Mouse (Mus musculus) granulocyte monocyte progenitor cell, adult 5-6 weeks (primary cell): ENCODE data around the gene Nrg3. TPM values are rescaled to one million over a fixed set of nuclear protein-coding genes. Genes with fewer than 3 reads are reported as not detected.

Experiments
- ATAC-seq: replicated peaks from 2 replicates; pipeline ENCODE4 v1.8.0; 2016; ENCODE audit warnings: mild to moderate bottlenecking, moderate TSS enrichment, inconsistent platforms; ENCODE audit not compliant: poor library complexity, severe bottlenecking
- total RNA-seq, 2 experiments: library from RNA; stranded (forward) in 1 of 2; stranded (reverse) in 1 of 2; fragments of 200-712, 200-1000 nt in 1 of 2; fragments of >200 nt in 1 of 2; fragmentation: Nextera tagmentation in 1 of 2; gene quantifications; 2 replicates each; pipeline ENCODE4 v1.2.3; 2014 to 2017

Gene Nrg3
- total RNA-seq (2014; fragmentation: Nextera tagmentation): not detected in 2 replicates
- total RNA-seq (2017): not detected in 2 replicates

DNA sequence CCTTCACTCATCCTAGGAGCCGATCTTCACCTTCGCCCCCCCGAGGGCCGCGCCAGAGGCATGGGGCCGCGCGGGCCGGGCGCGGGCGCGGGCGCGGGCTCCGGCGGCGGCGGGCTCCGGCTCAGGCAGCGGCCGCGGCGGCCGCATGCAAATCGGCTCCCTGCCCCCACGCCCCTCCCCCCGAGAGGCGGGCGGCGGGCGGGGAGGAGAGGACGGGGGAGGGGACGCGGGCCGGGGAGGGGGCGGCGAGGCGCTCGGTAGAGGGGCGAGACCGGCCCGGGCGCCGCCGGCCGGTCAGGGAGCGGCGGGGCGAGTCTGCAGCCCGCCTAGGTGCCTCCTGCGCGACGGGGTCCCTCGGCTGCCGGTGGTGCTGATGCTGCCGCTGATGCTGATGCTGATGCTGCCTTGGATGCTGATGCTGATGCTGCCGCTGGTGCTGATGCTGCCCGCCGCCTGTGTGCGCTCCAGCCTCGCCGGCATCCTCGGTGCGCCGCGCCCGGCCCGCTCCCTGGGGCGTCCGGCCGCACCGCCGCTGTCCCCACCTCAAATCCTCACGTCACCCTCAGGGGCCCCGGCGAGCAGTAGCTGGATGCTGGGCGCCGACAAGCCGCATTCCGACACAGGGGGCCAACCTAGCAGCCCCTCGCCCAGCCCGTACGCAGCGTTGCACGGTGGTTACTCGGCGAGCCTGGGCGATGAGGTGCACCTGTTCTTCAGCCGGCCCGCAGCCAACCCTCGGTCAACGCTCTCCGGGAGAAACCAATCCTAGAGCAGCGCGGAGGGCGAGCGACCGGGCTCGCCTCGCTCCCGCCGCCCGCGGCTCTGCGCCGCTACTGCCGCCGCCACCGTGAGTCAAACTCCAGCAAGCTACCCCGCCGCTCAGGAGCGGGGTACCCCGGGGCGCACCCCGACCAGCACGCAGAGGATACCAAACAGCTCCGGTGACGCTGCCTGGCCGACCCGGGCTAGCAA is at the start of gene Nrg3:
Nrg3 (minus strand) TSS at position 299 of the 972 bp plus-strand sequence.
- peak; percentile 30; the same call in 1 of the 2 replicates for ATAC-seq

- ATAC-seq: no peak
These were observed 36.1 kb upstream of the Nrg3 start for GRCm38 (mm10) chr14:39508956-39509355.

DNA sequence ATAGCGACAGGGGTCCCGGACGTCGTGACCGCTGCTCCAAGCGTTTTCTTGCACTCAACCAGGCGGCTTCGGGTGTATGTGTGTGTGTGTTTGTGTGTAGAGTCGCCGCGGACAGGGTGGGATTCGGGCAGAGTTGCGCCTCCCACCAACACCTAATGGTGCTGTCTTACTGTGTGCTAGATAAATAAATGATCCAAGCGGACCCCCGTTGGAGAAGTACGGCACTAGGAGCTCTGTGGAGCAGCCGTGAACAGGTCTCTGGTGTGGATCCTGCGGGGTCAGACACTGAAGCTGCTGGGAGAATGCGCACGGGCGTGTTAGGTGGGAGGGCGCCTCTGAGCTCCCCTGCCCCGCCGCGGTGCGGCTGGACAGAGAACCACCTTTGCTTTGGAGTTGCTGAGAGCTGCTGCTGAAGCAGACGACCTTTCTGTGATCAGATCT is 903 bp upstream of the Nrg3 start:
- ATAC-seq: no peak

GRCm38 (mm10) chr14:39472146-39472751 is 639 bp downstream of the Nrg3 start:
- ATAC-seq: 0 out of 2 replicates have a peak, but pooled peaks have one; percentile 18

GRCm38 (mm10) chr14:39471236-39471981 is 1.5 kb downstream of the Nrg3 start:
- ATAC-seq: peak; percentile 41

DNA sequence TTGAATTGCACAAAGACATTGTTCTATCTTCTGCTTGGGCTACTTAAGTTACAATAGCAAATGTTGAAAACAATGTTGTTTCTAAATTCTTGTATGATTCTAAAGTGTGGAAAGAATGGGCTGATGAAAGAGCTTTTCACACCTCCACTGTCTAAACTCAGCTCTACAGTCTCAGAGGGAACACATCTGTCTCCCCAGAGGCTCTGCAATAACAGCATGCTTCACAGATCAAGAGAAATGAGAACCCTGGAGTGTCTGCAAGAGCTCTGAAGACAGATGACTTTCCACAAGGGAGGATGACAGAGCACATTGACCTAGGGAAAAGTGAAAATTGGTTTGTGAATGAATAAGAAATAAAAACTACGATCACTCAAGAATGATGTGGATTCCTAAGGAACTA is 27.4 kb downstream of the Nrg3 start:
- ATAC-seq: no peak

DNA sequence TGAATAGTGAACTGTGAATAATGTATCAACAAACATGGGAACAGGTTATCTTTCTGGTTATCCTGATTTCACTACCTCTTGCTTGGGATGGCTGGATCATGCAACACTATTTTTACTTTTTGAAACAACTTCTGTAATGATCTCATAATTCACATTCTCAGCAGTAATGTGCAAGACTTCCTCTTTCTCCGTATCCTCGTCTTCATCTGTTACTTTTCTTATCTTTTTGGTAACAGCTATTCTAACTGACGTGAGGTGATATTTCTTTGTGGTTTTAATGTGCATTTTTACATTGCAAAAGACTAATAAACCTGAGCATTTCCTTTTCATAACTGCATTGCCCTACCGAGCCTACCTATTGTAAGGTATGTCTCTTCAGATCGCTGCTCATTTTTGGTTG is 44.4 kb downstream of the Nrg3 start:
- ATAC-seq: no peak

- ATAC-seq: no peak
These were observed 51.0 kb downstream of the Nrg3 start for GRCm38 (mm10) chr14:39421874-39422273.

DNA sequence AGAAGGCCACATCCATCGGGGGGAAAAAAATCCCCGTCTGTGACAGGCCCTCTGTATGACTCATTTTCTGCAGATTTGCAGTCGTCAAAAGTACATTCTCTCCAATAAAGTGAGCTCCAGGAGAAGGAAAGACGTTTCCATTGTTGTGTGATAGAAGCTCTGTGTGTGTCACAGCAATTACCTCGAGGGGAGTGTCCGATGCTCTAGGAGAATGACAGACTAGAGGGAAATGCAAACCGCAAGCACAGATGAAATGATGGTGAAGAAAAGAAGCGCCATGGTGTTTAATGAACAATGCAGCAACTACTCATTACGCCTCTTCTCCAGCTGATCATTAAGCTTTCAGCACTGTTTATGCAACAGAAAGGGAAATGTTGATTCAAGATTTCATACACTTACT is 59.6 kb downstream of the Nrg3 start:
- ATAC-seq: no peak

DNA sequence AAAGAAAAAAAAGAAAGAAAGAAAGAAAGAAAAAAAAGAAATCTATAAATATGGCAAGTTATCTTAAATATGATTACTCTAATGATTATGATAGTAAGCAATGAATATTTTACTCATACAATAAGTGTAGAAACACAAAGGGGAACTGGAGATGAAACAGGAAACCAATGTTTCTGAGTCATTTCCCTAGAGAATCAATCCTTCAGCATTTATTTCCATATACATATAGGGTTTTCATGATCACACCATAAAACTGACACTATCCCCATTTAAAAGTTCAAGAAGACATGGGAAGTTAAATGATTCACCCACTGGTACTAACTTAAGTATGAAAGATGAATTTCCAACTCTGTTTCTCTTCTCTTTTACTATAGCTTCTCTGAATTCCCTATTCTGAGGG is 86.0 kb downstream of the Nrg3 start:
- ATAC-seq: peak; percentile 58

GRCm38 (mm10) chr14:39381321-39381720 is 91.6 kb downstream of the Nrg3 start:
- no peak for ATAC-seq

DNA sequence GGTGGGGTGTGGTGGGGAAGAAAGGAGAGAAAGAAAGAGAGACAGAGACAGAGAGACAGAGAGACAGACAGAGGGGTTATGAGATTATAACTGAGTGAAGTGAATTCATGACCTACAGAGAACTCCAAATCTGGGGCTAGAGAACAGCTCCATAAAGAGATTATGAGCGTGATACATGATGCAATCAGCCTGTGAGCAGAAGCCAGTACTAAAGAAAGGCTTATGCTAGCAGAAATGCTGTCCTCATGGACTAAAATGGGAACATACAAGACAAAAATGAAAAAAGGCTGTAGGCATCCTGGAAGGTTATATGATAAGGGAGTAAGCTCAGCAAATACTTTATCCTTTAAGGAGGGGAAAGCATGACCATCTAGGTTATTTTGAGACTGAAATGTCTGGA is 99.7 kb downstream of the Nrg3 start:
- no peak for ATAC-seq

- no peak for ATAC-seq
These were observed 116.6 kb downstream of the Nrg3 start for GRCm38 (mm10) chr14:39356251-39356650.

DNA sequence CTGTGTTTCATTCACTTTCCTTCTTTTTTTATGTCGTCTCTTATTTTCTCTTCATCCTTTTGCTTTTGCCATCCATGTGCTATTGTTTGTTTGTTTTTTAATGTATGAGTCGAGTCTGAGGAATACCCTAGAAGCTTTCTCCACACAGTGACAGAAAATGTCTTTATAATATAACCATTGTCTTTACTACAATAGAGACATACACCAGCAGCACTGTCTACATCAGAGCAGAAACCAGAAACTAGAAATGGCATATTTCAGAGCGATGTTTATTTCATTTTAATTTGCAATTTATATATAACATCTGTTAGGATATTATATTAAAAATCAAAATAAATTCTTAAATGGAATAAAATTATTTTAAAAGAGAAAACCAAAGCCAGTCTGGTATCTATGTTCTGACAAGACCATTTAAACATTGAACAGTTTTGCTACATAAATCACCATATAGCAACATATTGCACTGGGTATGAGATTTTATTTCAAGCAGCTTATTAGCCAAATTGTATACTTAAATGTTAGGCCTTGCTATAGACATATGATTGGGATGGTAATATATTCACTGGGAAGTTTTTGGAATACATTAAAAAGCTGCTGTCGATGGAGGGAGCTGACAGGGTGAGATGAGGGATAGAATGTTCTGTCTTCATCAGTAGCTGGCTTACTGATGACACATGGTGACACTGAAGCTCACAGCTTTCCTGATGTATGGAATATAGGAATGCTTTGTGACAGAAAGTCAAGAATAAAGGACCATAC is 120.7 kb downstream of the Nrg3 start:
- no peak for ATAC-seq

GRCm38 (mm10) chr14:39317424-39318110 is 155.3 kb downstream of the Nrg3 start:
- no peak for ATAC-seq

GRCm38 (mm10) chr14:39314111-39314510 is 158.8 kb downstream of the Nrg3 start:
- ATAC-seq: no peak

- ATAC-seq: no peak
These were observed 207.8 kb downstream of the Nrg3 start for GRCm38 (mm10) chr14:39265121-39265520.

DNA sequence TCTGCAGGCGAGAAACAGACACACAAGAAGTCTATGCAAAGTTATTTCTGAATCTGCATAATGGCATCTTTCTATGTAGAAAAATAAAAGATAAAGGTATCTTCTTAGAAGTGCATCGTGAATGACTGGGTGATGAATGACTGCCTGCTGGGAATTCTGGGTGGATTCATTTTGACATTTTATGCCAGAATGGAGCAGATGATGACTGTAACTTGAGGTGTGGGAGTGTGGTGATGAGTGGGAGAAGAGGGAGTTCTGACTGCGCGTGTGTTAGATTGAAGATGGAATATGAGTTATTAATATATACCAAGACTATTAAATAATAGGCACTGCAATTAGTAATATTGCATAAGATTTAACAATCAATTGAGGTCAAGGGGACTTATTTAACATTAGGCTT is 208.5 kb downstream of the Nrg3 start:
- ATAC-seq: no peak

DNA sequence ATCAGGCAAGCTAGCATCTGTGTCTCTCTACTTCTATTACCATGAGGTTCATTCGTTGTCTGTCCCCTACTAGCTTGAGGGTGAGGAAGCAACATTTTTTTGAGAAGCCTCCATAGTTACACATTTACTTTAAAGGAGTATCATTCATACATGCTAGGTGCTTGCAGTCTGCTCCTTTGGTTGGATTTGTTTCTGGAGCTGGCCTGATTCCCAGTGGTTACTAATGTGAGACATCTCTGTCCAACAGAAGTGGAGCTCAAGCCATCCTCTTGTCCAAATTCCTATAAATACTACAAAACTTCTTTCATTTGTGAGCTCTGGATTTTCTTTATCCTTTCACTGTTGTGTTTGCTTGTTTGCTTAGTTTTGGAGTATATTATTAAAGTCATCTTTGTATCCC is 211.9 kb downstream of the Nrg3 start:
- ATAC-seq: no peak
